Mouse (Mus musculus) limb, embryonic 12.5 days (tissue): Measurements from ENCODE around the gene Tmcc1. TPM values are rescaled to one million over a fixed set of nuclear protein-coding genes. Genes with fewer than 3 reads are reported as not detected.

Source experiments
- ATAC-seq: fragments of 200-750 bp; cut with Nextera tagmentation; 2 replicates; pipeline ENCODE4 v1.8.0; 2017; ENCODE audit warnings: low read depth, moderate TSS enrichment; ENCODE audit not compliant: insufficient number of reproducible peaks, insufficient read depth, low FRiP score, low TSS enrichment
- H3K27ac ChIP-seq: fragments of 300-500 bp; sonication (generic); 2 replicates; pipeline ENCODE4 v1.5.1; 2016; ENCODE audit warnings: mild to moderate bottlenecking, moderate library complexity
- H3K27me3 ChIP-seq: fragments of 300-500 bp; sonication (generic); 2 replicates; pipeline ENCODE4 v1.6.1; 2016; ENCODE audit warnings: mild to moderate bottlenecking, moderate library complexity
- H3K36me3 ChIP-seq: fragments of 300-500 bp; sonication (generic); 2 replicates; pipeline ENCODE4 v1.6.1; 2016; ENCODE audit warnings: mild to moderate bottlenecking, moderate library complexity
- H3K4me1 ChIP-seq: fragments of 300-500 bp; sonication (generic); replicated peaks from 2 replicates; pipeline ENCODE4 v1.6.1; 2016
- H3K4me2 ChIP-seq: fragments of 300-500 bp; sonication (generic); 2 replicates; pipeline ENCODE4 v1.6.1; 2016; ENCODE audit warnings: mild to moderate bottlenecking, moderate library complexity
- H3K4me3 ChIP-seq: fragments of 300-500 bp; sonication (generic); replicated peaks from 2 replicates; pipeline ENCODE4 v1.5.1; 2016; ENCODE audit warnings: mild to moderate bottlenecking
- H3K9ac ChIP-seq: fragments of 300-500 bp; sonication (generic); replicated peaks from 2 replicates; pipeline ENCODE4 v1.6.1; 2016; ENCODE audit warnings: mild to moderate bottlenecking, moderate library complexity
- H3K9me3 ChIP-seq: fragments of 300-500 bp; sonication (generic); 2 replicates; pipeline ENCODE4 v1.6.1; 2016; ENCODE audit warnings: mild to moderate bottlenecking, moderate library complexity
- WGBS: fragments of 180-500 bp; shearing (Covaris S2); methylation state at CpG from one replicate; pipeline ENCODE4 v1.1.7; 2016; 5-methylcytosine and 5-hydroxymethylcytosine counted together
- polyA plus RNA-seq: library from polyadenylated mRNA; unstranded; fragments of >200 nt; fragmentation: Nextera tagmentation; extraction: Ambion mirVana; gene quantifications from 2 replicates; pipeline ENCODE4 v1.2.1, GENCODE M21; 2016

The Tmcc1 gene
- polyA plus RNA-seq, 1 experiment from 2014 or later = 19.4 TPM

DNA sequence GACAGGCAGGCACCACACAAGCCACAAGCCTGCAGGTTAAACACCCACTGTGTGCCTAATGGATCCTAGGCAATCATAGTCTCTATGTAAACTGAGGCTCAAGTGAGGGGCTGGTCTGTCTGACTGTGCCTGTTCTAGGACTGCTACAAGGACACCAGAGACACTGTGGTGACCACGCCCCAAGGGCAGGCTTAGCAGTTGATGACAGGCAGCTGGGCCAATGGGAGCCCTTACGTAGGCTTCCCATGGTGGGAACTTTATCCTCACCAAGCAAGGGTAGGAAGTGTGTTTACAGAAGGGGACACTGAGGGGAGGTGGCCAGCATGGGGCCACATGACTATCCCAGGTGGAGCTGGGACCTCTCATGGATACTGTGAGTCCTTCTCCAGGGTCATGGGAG lies 194.1 kb downstream of the Tmcc1 start:
- Histone ChIP-seq H3K27ac (no peak overlapping the region), H3K4me2 (no peak overlapping the region), H3K27me3 (peaks cover 14% of the 10 kb centered on the region), H3K9me3 (no peaks in the 10 kb centered on the region), H3K36me3 (no peaks in the 10 kb centered on the region), H3K4me3 (no peak overlapping the region), H3K4me1 (peaks cover 27% of the 10 kb centered on the region), H3K9ac (no peak overlapping the region)
- ATAC-seq = no peak
- WGBS = 80% methylated on average over 2 of the region's 2 CpGs

DNA sequence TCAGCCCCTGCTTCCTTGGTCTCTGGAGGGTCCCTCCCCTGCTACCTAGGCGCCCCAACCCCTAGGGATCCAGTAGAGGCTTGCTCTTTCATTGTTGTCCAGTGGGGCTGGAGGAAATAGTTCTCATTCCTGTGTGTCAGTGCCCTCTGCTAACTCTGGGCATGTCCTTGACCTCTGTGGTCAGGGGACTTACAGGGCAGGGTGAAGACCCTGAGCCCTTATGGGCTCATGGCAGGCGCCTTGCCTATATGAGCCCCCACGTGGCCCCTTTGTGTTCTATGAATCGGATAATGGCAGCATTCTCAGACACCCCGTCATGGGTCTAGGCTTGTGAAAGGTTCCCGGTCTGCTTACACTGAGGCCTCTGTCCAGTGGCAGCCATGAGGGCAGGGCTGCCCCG lies 194.5 kb downstream of the Tmcc1 start:
- Histone ChIP-seq H3K27me3 (peaks cover 18% of the 10 kb centered on the region), H3K9me3 (no peaks in the 10 kb centered on the region), H3K9ac (no peak overlapping the region), H3K27ac (0 out of 2 replicates have a peak overlapping the region, but pooled peaks have one; percentile 50), H3K4me3 (no peak overlapping the region), H3K36me3 (no peaks in the 10 kb centered on the region), H3K4me1 (peaks cover 27% of the 10 kb centered on the region), H3K4me2 (no peak overlapping the region)
- no peak for ATAC-seq
- WGBS = 85% methylated on average over 7 of the region's 7 CpGs

DNA sequence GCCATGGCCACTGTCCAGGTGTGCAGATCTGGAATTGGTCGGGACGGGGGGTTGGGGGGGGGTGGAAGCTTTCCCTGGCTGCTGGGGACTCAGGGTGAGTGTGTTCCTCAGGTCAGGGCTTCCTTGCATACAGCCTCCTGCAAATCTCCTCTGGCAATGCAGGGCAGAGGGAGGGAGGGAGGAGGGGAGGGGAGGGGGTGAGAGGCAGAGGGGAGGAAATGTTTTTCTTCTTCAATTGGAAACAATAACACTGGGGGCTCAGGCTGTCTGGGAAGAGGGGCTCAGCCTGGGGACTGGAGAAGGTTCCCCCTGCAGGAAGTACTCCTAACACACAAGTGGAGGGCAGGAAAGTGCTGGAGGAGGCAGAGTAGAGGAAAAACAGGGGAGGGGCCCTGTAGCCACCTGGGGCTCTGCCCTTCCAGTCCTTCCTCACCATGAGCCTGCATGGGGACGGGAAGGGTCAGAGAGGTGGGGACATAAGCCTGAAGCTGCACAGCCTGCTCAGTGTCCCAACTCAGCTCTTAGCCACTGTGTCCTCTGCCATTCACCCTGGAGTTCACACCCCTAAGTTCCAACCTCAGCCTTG lies 195.5 kb downstream of the Tmcc1 start:
- Histone ChIP-seq H3K4me1 (peaks cover 32% of the 10 kb centered on the region), H3K4me2 (no peak overlapping the region), H3K9ac (no peak overlapping the region), H3K4me3 (no peak overlapping the region), H3K36me3 (no peaks in the 10 kb centered on the region), H3K27me3 (peaks cover 28% of the 10 kb centered on the region), H3K9me3 (no peaks in the 10 kb centered on the region), H3K27ac (peak overlapping the region; percentile 50; the same call in 1 of the 2 replicates)
- no peak for ATAC-seq
- WGBS = 19% methylated on average over 3 of the region's 3 CpGs

DNA sequence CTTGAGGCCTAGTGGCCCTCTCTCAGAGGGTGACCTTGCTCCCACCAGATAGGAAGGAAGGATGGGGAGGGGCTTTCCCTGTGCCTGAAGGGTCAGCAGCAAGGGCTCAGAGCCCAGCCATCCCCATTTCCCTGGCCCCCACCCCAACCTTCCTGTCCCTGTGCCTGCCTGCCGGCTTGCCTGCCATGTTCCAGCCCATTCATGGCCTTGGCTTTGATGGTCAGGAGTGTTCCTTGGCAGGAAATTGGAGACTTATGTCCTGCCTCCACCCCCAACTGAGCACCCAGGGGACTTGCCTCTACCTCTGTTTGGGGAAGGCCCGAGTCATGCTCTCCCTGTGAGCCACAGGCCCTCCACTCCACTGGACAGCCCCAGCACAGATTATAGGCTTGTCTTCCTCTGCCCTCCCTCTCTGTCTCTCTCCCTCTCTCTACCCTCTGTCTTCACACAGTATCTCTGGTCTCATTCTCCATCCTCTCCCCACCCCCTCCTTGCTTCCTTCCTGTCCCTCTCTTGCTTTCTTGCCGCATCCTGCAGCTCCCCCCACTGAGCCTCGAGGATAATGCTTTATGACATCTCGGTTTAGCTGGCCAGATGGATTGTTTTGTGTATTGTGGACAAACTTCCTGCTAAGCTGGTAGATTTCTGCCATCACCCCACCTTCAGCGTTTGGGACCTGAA lies 197.0 kb downstream of the Tmcc1 start:
- Histone ChIP-seq H3K9ac (no peak overlapping the region), H3K4me1 (peaks cover 42% of the 10 kb centered on the region), H3K36me3 (no peaks in the 10 kb centered on the region), H3K27me3 (peaks cover 43% of the 10 kb centered on the region), H3K4me2 (peak overlapping the region; percentile 81; the same call in 1 of the 2 replicates), H3K9me3 (no peaks in the 10 kb centered on the region), H3K27ac (no peak overlapping the region), H3K4me3 (no peak overlapping the region)
- ATAC-seq = no peak
- 21% methylated on average over 6 of the region's 6 CpGs for WGBS

DNA sequence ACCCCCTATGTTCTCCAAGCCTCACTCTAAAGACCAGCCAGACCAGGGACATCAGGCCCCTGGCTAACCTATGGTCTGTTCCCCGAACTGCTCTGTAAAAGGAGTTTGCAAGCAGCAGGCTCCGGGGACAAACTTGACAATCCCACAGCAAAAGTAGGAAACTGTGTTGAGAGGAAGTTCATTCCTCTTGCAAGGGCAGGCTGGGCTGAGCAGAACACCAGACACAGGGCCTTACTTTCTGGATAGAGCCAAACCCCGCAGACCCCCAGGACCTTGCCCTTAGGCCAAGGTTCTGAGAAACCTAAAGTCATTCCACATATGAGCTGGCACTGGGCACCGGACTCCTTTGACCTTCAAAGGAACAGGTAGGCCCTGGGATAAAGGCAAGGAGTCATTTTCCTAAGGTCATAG lies 197.8 kb downstream of the Tmcc1 start:
- Histone ChIP-seq H3K27me3 (peaks cover 51% of the 10 kb centered on the region), H3K9ac (no peak overlapping the region; the same call in 1 of the 2 replicates), H3K4me1 (peaks cover 46% of the 10 kb centered on the region), H3K4me2 (peak overlapping the region; percentile 81), H3K4me3 (peak overlapping the region; percentile 59), H3K27ac (peak overlapping the region; percentile 62; the same call in 1 of the 2 replicates), H3K36me3 (no peaks in the 10 kb centered on the region), H3K9me3 (no peaks in the 10 kb centered on the region)
- ATAC-seq = no peak
- WGBS = 42% methylated on average over 4 of the region's 4 CpGs

DNA sequence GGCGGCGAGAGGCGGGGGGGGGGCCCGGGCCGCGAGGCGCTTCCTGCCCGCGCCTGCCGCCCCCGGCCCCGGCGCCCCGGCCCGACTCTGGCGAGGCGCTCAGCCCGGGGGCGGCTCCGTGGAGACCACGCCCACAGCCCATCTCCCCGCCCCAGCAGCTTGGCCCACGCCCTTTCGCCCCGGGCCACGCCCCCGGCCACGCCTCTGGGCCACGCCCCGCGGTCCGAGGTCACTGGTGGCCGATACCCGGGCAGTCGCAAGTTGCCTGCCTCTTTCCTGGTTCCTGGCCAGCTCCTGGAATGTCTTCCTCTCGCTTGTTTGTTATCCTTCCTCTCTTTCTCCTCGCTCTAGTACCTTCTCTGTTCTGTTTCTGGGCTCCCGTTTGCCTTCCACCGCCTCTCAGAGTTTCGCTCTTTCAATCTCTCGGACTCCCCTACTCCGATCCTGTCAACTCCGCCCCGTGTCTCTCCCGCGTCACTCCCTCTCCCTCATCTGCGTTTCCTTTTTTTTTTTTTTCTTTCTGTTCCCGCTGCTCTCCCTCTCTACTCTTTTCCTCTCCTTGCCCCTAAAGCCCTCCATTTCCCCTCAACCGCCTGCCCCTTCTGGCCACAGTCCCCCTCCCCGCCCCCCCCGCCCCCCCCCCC lies 198.3 kb downstream of the Tmcc1 start, which contains the start of gene Plxnd1:
Gene Plxnd1 (minus strand): TSS at position 129 of the 644 bp plus-strand sequence.
- 2% methylated on average over 44 of the region's 51 CpGs for WGBS
- Histone ChIP-seq H3K27me3 (peaks cover 55% of the 10 kb centered on the region), H3K9ac (peak within 1 kb of the TSS; percentile 58), H3K4me1 (peaks cover 46% of the 10 kb centered on the region), H3K4me3 (peak within 1 kb of the TSS; percentile 59), H3K27ac (peak within 1 kb of the TSS; percentile 62), H3K9me3 (no peaks in the 10 kb centered on the region), H3K36me3 (no peaks in the 10 kb centered on the region), H3K4me2 (peak within 1 kb of the TSS; percentile 81)
- ATAC-seq = peak; percentile 47

DNA sequence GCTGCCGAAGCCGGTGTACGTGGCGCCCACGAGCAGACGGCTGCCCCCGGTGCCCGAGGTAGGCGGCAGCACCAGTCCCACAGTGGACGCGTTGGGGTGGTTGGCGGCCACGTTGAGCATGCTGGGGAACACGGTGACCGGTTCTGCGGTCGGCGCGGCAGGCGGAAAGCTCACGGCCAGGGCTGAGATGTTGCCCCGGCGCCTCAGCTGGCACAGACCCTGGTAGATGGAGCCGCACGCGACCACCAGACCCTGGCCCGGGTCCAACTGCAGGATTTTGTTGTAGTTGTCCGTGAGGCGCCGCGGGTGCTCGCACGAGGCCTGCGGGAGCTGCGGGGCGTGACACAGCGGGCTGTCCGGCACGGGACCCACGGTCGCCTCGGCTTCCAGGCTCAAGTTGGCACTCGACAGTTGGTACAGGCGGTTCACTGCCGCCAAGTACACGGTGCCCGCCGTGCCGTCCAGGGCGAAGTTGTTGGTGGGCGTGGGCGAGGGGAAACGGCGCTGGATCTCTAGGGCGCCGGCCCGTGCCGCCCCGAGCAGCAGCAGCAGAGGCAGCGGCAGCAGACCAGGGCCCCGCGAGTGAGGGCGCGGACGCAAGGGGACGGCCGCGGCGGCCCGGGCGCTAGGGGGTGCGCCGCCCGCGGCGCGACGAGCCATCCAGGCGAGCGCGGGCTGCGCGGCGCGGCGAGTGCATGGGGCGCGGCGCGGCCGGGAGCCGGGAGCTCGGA lies 199.0 kb downstream of the Tmcc1 start:
- H3K4me3 ChIP-seq = peak overlapping the region; percentile 59

DNA sequence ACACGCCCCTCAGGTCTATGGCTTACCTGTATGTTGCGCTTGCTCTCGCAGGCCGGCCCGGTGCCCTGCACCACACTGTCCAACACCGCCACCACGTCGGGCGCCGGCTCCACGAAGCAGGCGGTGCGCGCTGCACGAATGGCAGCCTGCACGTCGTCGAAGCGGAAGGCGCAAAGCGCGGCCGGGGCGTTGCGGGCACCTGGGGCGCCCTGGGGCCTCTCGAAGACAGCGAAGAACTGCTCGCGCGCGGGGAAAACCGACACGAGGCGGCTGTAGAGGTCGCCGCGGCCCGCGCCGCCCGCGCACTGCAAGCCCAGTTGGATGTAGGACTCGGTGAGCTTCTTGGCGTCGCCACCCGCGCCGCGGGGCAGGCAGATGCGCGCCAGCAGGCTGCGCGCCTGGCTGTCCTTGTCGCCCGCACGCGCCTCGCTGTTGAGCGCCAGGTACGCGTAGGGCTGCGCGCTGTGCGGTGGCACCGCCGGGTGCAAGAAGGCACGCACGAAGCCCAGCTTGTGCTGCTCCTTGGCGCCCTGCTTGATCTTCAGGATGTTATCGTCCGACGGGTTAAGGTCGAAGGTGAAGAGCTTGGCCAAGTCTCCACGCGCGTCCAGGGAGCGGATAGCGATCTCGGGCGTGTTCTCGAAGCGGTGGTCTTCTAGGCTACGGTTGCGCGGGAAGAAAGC lies 199.7 kb downstream of the Tmcc1 start:
- H3K4me1 ChIP-seq = peaks cover 46% of the 10 kb centered on the region
- peak overlapping the region; percentile 59 for H3K4me3 ChIP-seq
- 3% methylated on average over 86 of the region's 86 CpGs for WGBS
- H3K4me2 ChIP-seq = peak overlapping the region; percentile 81
- peak overlapping the region; percentile 19; the same call in 1 of the 2 replicates for H3K27ac ChIP-seq
- ATAC-seq = no peak
- peaks cover 65% of the 10 kb centered on the region for H3K27me3 ChIP-seq
- no peaks in the 10 kb centered on the region for H3K9me3 ChIP-seq
- peak overlapping the region; percentile 58 for H3K9ac ChIP-seq
- no peaks in the 10 kb centered on the region for H3K36me3 ChIP-seq

More for the DNA sequence above, 199.0 kb downstream of the Tmcc1 start:
- Histone ChIP-seq H3K4me1 (peaks cover 46% of the 10 kb centered on the region), H3K36me3 (no peaks in the 10 kb centered on the region), H3K9ac (peak overlapping the region; percentile 58), H3K27ac (0 out of 2 replicates have a peak overlapping the region, but pooled peaks have one; percentile 19), H3K27me3 (peaks cover 62% of the 10 kb centered on the region), H3K4me2 (peak overlapping the region; percentile 81), H3K9me3 (no peaks in the 10 kb centered on the region)
- ATAC-seq = no peak
- WGBS = 1% methylated on average over 84 of the region's 93 CpGs

DNA sequence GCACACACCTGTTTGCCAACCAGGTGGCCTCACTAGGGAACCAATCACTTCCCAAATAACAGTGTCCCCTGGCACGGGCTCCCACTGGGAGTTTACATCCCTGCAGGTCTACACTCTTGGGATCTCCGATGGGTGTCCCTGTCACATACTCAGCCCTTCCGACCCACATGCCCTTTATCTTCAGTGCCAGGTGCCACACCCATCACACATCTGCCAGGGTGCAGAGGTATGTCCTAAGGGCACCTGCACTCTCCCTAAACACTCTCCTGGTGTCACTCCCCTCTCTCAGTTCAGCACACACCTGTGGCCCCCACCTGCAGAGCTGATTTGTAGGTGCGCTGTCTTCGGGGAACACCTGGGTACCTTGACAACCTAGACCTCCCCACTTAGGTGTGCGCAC lies 200.3 kb downstream of the Tmcc1 start:
- 41% methylated on average over 6 of the region's 6 CpGs for WGBS
- Histone ChIP-seq H3K9me3 (no peaks in the 10 kb centered on the region), H3K4me1 (peaks cover 42% of the 10 kb centered on the region), H3K4me3 (peak overlapping the region; percentile 59), H3K27ac (no peak overlapping the region), H3K9ac (0 out of 2 replicates have a peak overlapping the region, but pooled peaks have one; percentile 58), H3K4me2 (peak overlapping the region; percentile 81), H3K36me3 (no peaks in the 10 kb centered on the region), H3K27me3 (peaks cover 65% of the 10 kb centered on the region)
- no peak for ATAC-seq

DNA sequence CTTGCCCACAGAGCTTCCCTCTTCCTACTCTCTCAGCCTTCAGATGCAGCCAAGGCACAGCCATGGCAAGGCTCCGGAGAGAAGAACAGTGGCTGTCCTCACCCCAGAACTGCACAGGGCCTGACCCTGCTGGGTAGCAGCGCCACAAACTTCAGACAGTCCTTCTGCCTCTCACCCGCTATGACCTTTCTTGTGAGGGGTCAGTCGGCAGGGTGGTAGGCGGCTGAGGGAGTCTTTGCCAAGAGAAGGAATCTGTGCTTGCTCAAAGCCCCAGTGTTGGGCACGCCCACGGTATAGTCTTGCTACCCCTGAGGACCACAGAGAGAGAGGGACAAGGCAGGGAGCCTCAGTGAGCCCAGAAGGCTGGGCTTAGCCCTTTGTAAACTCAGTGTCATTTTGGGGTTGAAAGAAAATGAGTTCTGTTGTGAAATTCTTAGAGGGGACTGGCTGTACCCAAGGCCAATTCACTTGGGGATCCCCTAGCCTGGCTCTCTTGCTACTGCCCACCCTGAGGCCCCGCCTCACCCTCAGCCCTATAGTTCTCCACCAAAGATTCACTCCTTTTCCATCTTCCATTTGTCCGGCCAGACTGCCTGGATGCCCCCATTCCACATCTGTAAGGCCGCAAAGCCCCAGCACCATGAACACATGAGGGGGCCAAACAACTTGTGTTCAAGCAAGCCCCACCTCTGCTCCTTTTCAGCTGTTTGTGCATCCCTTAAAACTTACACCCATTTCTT lies 201.2 kb downstream of the Tmcc1 start:
- Histone ChIP-seq H3K4me1 (peaks cover 43% of the 10 kb centered on the region), H3K27me3 (peaks cover 65% of the 10 kb centered on the region), H3K4me3 (peak overlapping the region; percentile 59), H3K9me3 (no peaks in the 10 kb centered on the region), H3K36me3 (no peaks in the 10 kb centered on the region), H3K4me2 (peak overlapping the region; percentile 37), H3K27ac (no peak overlapping the region), H3K9ac (peak overlapping the region; percentile 40; the same call in 1 of the 2 replicates)
- 30% methylated on average over 10 of the region's 10 CpGs for WGBS
- ATAC-seq = no peak
